Mouse (Mus musculus) natural killer cell, adult 2 months (primary cell): ENCODE data around the gene Gm20807.
"Not testable (repeated sequence)": the region's sequence is repeated elsewhere in the genome, so short reads cannot be mapped to it uniquely, and the experiment has no call there.

Experiments used
- DNase-seq, 2 experiments: peaks; one replicate each; pipeline ENCODE4 v3.0.0; 2022; ENCODE audit warnings: low spot score in 2 of 2

The Gm20807 gene

GRCm38 (mm10) chrY:13042591-13042990, at the start of gene Gm20807:
TSS of gene Gm20807 (plus strand) at chrY:13042891.
- not testable (repeated sequence) for DNase-seq
